Mouse (Mus musculus): ENCODE results near the gene Kcnk18.

Gene Kcnk18

GRCm38 (mm10) chr19:59218991-59219390 is at the start of gene Kcnk18:
Kcnk18 (plus strand) TSS chr19:59219214.
- Histone ChIP-seq H3K9me3 (ENCODE audit: low read length) (no peaks in the 10 kb centered on the region), H3K4me1 (replicated peaks; ENCODE audit: low read depth, low read length) (peaks cover 18% of the 10 kb centered on the region), H3K36me3 (ENCODE audit: insufficient read depth, low read length) (no peaks in the 10 kb centered on the region), H3K27me3 (ENCODE audit: insufficient read depth, low read length) (peaks cover 14% of the 10 kb centered on the region; the same call in 1 of the 2 replicates), H3K4me3 (replicated peaks; ENCODE audit: low read length) (peak within 1 kb of the TSS; percentile 69)
- no peak for TF ChIP-seq NANOG (IDR thresholded peaks at IDR 0.05; ENCODE audit: borderline replicate concordance, low read length)
- no peak for TF ChIP-seq CTCF (conservative IDR thresholded peaks at IDR 0.05; ENCODE audit: low read length)
- no peak for TF ChIP-seq POU5F1 (IDR thresholded peaks at IDR 0.05; ENCODE audit: borderline replicate concordance, low read length)

GRCm38 (mm10) chr19:59169936-59170765 is 48.9 kb upstream of the Kcnk18 start, which contains the start of gene Vax1:
Vax1 (minus strand) TSS chr19:59170056.
- Histone ChIP-seq H3K9me3 (ENCODE audit: low read length) (no peaks in the 10 kb centered on the region), H3K27me3 (ENCODE audit: insufficient read depth, low read length) (peaks cover 94% of the 10 kb centered on the region), H3K4me3 (replicated peaks; ENCODE audit: low read length) (peak within 1 kb of the TSS; percentile 74), H3K4me1 (replicated peaks; ENCODE audit: low read depth, low read length) (peaks cover 51% of the 10 kb centered on the region), H3K36me3 (ENCODE audit: insufficient read depth, low read length) (no peaks in the 10 kb centered on the region)
- TF ChIP-seq CTCF (conservative IDR thresholded peaks at IDR 0.05; ENCODE audit: low read length) (no peak), POU5F1 (IDR thresholded peaks at IDR 0.05; ENCODE audit: borderline replicate concordance, low read length) (no peak), NANOG (IDR thresholded peaks at IDR 0.05; ENCODE audit: borderline replicate concordance, low read length) (no peak)

GRCm38 (mm10) chr19:59170766-59171095 is 48.3 kb upstream of the Kcnk18 start:
- peaks cover 46% of the 10 kb centered on the region for H3K4me1 ChIP-seq (replicated peaks; ENCODE audit: low read depth, low read length)
- H3K4me3 ChIP-seq (replicated peaks; ENCODE audit: low read length): no peak overlapping the region; the same call in 1 of the 2 replicates
- peaks cover 92% of the 10 kb centered on the region for H3K27me3 ChIP-seq (ENCODE audit: insufficient read depth, low read length)
- H3K36me3 ChIP-seq (ENCODE audit: insufficient read depth, low read length): no peaks in the 10 kb centered on the region
- no peaks in the 10 kb centered on the region for H3K9me3 ChIP-seq (ENCODE audit: low read length)
- TF ChIP-seq NANOG (IDR thresholded peaks at IDR 0.05; ENCODE audit: borderline replicate concordance, low read length) (no peak), CTCF (conservative IDR thresholded peaks at IDR 0.05; ENCODE audit: low read length) (no peak), POU5F1 (IDR thresholded peaks at IDR 0.05; ENCODE audit: borderline replicate concordance, low read length) (no peak)

DNA sequence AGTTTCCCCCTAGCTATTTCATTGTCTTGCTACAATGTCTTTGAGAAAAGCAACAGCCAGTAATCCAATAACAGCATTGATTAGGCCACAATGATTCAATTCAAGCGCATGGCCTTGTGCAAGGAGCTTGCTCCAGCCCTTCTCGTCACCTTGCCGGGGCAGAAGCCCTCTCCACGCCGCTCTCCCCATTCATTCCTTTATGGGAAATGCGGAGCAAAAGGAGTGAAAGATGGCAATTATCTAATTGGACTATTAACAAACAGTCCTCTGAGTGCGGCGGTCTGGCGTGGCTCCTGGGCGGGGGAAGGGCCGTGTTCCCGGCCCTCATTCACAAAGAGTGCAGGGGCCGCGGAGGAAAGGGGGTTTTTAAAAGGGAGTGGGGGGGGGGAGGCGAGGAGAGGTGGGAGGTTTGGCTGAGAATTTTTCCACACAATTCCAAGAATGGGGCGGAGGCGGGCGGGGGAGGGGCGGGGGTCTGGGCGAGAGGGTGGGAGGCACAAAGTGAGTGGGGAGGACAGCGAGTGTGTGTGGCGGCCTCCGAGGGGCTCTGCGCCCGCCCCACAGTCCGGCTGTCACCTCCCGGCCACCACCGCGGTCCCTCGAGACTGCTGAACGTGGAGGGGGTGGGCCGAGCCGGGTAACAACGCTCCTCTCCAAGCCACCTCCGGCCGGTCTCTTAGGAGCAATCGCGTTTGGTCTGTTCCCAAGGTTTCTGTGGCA is 47.7 kb upstream of the Kcnk18 start:
- no peaks in the 10 kb centered on the region for H3K9me3 ChIP-seq (ENCODE audit: low read length)
- peak overlapping the region; percentile 41 for H3K4me3 ChIP-seq (replicated peaks; ENCODE audit: low read length)
- TF ChIP-seq POU5F1 (IDR thresholded peaks at IDR 0.05; ENCODE audit: borderline replicate concordance, low read length) (no peak), NANOG (IDR thresholded peaks at IDR 0.05; ENCODE audit: borderline replicate concordance, low read length) (no peak), CTCF (conservative IDR thresholded peaks at IDR 0.05; ENCODE audit: low read length) (no peak)
- no peaks in the 10 kb centered on the region for H3K36me3 ChIP-seq (ENCODE audit: insufficient read depth, low read length)
- H3K27me3 ChIP-seq (ENCODE audit: insufficient read depth, low read length): peaks cover 93% of the 10 kb centered on the region
- H3K4me1 ChIP-seq (replicated peaks; ENCODE audit: low read depth, low read length): peaks cover 45% of the 10 kb centered on the region

GRCm38 (mm10) chr19:59171871-59172245 is 47.2 kb upstream of the Kcnk18 start:
- peaks cover 44% of the 10 kb centered on the region for H3K4me1 ChIP-seq (replicated peaks; ENCODE audit: low read depth, low read length)
- no peaks in the 10 kb centered on the region for H3K9me3 ChIP-seq (ENCODE audit: low read length)
- H3K27me3 ChIP-seq (ENCODE audit: insufficient read depth, low read length): peaks cover 93% of the 10 kb centered on the region
- H3K4me3 ChIP-seq (replicated peaks; ENCODE audit: low read length): peak overlapping the region; percentile 41
- TF ChIP-seq NANOG (IDR thresholded peaks at IDR 0.05; ENCODE audit: borderline replicate concordance, low read length) (peak; percentile 13; the same call in 1 of the 2 replicates), CTCF (conservative IDR thresholded peaks at IDR 0.05; ENCODE audit: low read length) (no peak)
- no peaks in the 10 kb centered on the region for H3K36me3 ChIP-seq (ENCODE audit: insufficient read depth, low read length)

GRCm38 (mm10) chr19:59172781-59173180 is 46.2 kb upstream of the Kcnk18 start:
- Histone ChIP-seq H3K4me3 (replicated peaks; ENCODE audit: low read length) (no peak overlapping the region), H3K27me3 (ENCODE audit: insufficient read depth, low read length) (peaks cover 93% of the 10 kb centered on the region), H3K4me1 (replicated peaks; ENCODE audit: low read depth, low read length) (peaks cover 41% of the 10 kb centered on the region), H3K9me3 (ENCODE audit: low read length) (no peaks in the 10 kb centered on the region), H3K36me3 (ENCODE audit: insufficient read depth, low read length) (no peaks in the 10 kb centered on the region)
- TF ChIP-seq CTCF (conservative IDR thresholded peaks at IDR 0.05; ENCODE audit: low read length) (no peak), NANOG (IDR thresholded peaks at IDR 0.05; ENCODE audit: borderline replicate concordance, low read length) (no peak), POU5F1 (IDR thresholded peaks at IDR 0.05; ENCODE audit: borderline replicate concordance, low read length) (no peak)

DNA sequence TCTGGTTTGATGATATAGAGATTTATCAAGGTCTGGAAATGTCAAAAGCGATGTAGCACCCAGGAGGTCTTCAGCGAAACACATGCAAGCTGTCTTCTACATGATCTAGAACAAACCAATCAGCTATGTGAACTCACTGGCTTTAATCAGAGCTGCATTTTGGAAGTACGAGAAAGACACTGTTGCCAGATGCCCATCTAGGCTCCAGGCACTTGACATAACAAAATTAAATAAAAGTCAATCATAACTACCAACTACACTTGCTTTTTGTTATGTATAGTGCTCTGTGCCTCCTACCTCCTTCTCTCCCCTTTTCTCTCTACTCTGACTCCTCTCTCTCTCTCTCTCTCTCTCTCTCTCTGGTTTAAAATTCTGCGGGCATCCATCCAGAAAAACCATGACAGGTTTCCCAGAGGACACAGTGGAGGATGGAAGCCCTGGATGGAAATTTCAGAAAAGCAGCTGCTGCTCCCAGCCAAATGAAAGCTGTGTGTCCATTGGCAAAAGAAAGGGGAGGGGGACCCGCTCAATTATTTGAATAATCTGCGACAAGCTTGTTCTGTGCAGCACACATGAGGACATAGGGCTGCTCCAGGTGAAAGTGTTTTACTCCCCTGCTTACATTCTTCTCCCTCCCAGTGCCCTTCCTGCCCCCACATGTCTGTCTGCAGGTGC is 45.5 kb upstream of the Kcnk18 start:
- Histone ChIP-seq H3K27me3 (ENCODE audit: insufficient read depth, low read length) (peaks cover 86% of the 10 kb centered on the region), H3K9me3 (ENCODE audit: low read length) (no peaks in the 10 kb centered on the region), H3K4me3 (replicated peaks; ENCODE audit: low read length) (no peak overlapping the region), H3K36me3 (ENCODE audit: insufficient read depth, low read length) (no peaks in the 10 kb centered on the region), H3K4me1 (replicated peaks; ENCODE audit: low read depth, low read length) (peaks cover 36% of the 10 kb centered on the region)
- no peak for TF ChIP-seq NANOG (IDR thresholded peaks at IDR 0.05; ENCODE audit: borderline replicate concordance, low read length)
- no peak for TF ChIP-seq POU5F1 (IDR thresholded peaks at IDR 0.05; ENCODE audit: borderline replicate concordance, low read length)
- no peak for TF ChIP-seq CTCF (conservative IDR thresholded peaks at IDR 0.05; ENCODE audit: low read length)

GRCm38 (mm10) chr19:59184000-59184399 is 35.0 kb upstream of the Kcnk18 start:
- no peak overlapping the region for H3K4me3 ChIP-seq (replicated peaks; ENCODE audit: low read length)

More at GRCm38 (mm10) chr19:59184000-59184399, 35.0 kb upstream of the Kcnk18 start:
- no peaks in the 10 kb centered on the region for H3K9me3 ChIP-seq (ENCODE audit: low read length)
- H3K4me1 ChIP-seq (replicated peaks; ENCODE audit: low read depth, low read length): peaks cover 4% of the 10 kb centered on the region
- TF ChIP-seq POU5F1 (IDR thresholded peaks at IDR 0.05; ENCODE audit: borderline replicate concordance, low read length) (no peak), NANOG (IDR thresholded peaks at IDR 0.05; ENCODE audit: borderline replicate concordance, low read length) (no peak), CTCF (conservative IDR thresholded peaks at IDR 0.05; ENCODE audit: low read length) (no peak)
- peaks cover 57% of the 10 kb centered on the region for H3K27me3 ChIP-seq (ENCODE audit: insufficient read depth, low read length)
- no peaks in the 10 kb centered on the region for H3K36me3 ChIP-seq (ENCODE audit: insufficient read depth, low read length)

All from E14TG2a.4 (cell line).